Mouse (Mus musculus) liver, embryonic 15.5 days (tissue): Measurements from ENCODE around the gene Gm37240. TPM values are rescaled to one million over a fixed set of nuclear protein-coding genes. Genes with fewer than 3 reads are reported as not detected.

Experiments
- ATAC-seq: fragments of 200-750 bp; cut with Nextera tagmentation; 2 replicates; pipeline ENCODE4 v1.8.0; 2017; ENCODE audit warnings: moderate number of reproducible peaks, mild to moderate bottlenecking, moderate library complexity; ENCODE audit not compliant: insufficient read depth
- H3K27ac ChIP-seq: fragments of 300-500 bp; sonication (generic); replicated peaks from 2 replicates; pipeline ENCODE4 v1.5.1; 2015; ENCODE audit warnings: mild to moderate bottlenecking, inconsistent platforms
- H3K27me3 ChIP-seq: fragments of 300-500 bp; sonication (generic); 2 replicates; pipeline ENCODE4 v1.6.1; 2015; ENCODE audit warnings: mild to moderate bottlenecking, inconsistent platforms
- H3K36me3 ChIP-seq: fragments of 300-500 bp; sonication (generic); replicated peaks from 2 replicates; pipeline ENCODE4 v1.6.1; 2015; ENCODE audit warnings: moderate library complexity, mild to moderate bottlenecking, inconsistent platforms
- H3K4me1 ChIP-seq: fragments of 300-500 bp; sonication (generic); replicated peaks from 2 replicates; pipeline ENCODE4 v1.6.1; 2015; ENCODE audit warnings: inconsistent platforms
- H3K4me2 ChIP-seq: fragments of 300-500 bp; sonication (generic); 2 replicates; pipeline ENCODE4 v1.6.1; 2015; ENCODE audit warnings: moderate library complexity, mild to moderate bottlenecking, inconsistent platforms
- H3K4me3 ChIP-seq: fragments of 300-500 bp; sonication (generic); replicated peaks from 2 replicates; pipeline ENCODE4 v1.5.1; 2015; ENCODE audit warnings: mild to moderate bottlenecking, inconsistent platforms
- H3K9ac ChIP-seq: fragments of 300-500 bp; sonication (generic); 2 replicates; pipeline ENCODE4 v1.6.1; 2015; ENCODE audit warnings: moderate library complexity, mild to moderate bottlenecking, inconsistent platforms
- H3K9me3 ChIP-seq: fragments of 300-500 bp; sonication (generic); replicated peaks from 2 replicates; pipeline ENCODE4 v1.6.1; 2016; ENCODE audit warnings: inconsistent platforms
- WGBS: fragments of 180-500 bp; shearing (Covaris S2); methylation state at CpG from one replicate; pipeline ENCODE4 v1.1.7; 2015; ENCODE audit warnings: mixed read lengths; ENCODE audit not compliant: insufficient replicate concordance; 5-methylcytosine and 5-hydroxymethylcytosine counted together
- polyA plus RNA-seq: library from polyadenylated mRNA; unstranded; fragments of >200 nt; fragmentation: Nextera tagmentation; extraction: Ambion mirVana; gene quantifications from 2 replicates; pipeline ENCODE4 v1.2.1, GENCODE M21; 2015

The Gm37240 gene
- polyA plus RNA-seq, 1 experiment from 2014 or later = 0.24 TPM

DNA sequence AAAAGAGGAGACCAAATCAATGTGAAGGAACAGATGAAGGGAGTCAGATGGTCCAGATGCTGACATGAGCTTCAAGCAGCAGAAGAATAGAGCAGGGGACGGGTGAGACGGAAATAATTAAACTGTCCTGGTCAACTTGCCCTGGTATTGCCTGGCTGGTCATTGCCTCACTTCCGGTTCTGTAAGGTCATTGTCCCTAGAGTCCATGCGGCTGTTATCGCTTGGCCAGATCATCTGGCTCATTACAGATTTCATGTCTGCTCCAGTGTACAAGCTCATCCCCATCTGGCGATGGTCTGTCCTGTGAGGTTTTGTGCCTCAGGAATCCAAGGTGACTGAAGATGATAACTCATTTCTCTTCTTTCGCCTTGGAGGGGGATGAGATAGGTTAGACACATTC lies 827.2 kb downstream of the Gm37240 start:
- no peak overlapping the region for H3K4me2 ChIP-seq
- H3K9me3 ChIP-seq = no peaks in the 10 kb centered on the region
- no peak for ATAC-seq
- H3K9ac ChIP-seq = no peak overlapping the region
- no peak overlapping the region for H3K4me3 ChIP-seq
- no peaks in the 10 kb centered on the region for H3K4me1 ChIP-seq
- no peaks in the 10 kb centered on the region for H3K36me3 ChIP-seq
- H3K27me3 ChIP-seq = no peaks in the 10 kb centered on the region
- H3K27ac ChIP-seq = no peak overlapping the region
- 61% methylated on average over 7 of the region's 7 CpGs for WGBS

DNA sequence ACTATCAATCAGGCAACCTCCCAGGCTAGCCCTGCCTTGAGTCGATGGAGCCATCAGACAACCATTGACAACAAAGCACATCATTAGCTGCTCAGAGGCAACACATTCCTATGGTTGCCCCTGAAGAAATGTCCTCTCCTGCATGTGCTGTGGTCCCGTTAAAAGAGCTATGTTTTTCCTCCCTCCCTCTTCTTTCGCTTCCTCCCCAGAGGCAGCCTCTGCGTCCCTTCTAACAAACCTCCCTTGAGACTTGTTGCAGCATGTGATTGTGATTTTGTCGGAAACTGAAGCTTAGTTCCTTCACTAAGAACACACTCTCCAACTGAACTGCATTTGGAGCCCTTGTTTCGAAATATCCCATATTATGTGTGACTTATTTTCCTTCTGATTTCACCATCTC lies 830.1 kb downstream of the Gm37240 start:
- no peak overlapping the region for H3K4me3 ChIP-seq
- H3K9me3 ChIP-seq = no peaks in the 10 kb centered on the region
- H3K4me2 ChIP-seq = no peak overlapping the region
- no peak overlapping the region for H3K27ac ChIP-seq
- 47% methylated on average over 6 of the region's 6 CpGs for WGBS
- no peaks in the 10 kb centered on the region for H3K27me3 ChIP-seq
- no peak overlapping the region for H3K9ac ChIP-seq
- ATAC-seq = no peak
- no peaks in the 10 kb centered on the region for H3K4me1 ChIP-seq
- H3K36me3 ChIP-seq = no peaks in the 10 kb centered on the region

DNA sequence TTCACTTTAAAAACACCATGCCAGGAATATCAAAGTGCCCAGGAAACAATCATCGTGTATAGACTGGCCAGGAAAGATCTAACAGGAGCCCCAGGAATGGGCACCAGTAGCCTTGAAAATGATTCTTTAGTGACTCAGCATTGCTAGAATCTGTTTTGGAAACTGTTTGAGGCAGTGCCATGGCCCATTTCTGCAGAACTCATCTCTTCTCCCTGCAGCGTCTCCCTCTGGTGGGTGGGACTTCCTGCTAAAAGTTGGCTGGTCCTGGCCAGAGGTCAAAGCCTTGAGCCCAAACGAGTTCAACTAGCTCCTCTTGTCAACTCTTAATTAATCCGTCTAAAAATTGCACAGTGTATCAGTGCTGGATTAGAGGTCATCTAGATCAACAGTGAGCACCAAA lies 833.8 kb downstream of the Gm37240 start:
- no peak for ATAC-seq
- H3K4me3 ChIP-seq = no peak overlapping the region
- H3K4me2 ChIP-seq = no peak overlapping the region
- no peaks in the 10 kb centered on the region for H3K4me1 ChIP-seq
- H3K27ac ChIP-seq = no peak overlapping the region
- H3K9me3 ChIP-seq = no peaks in the 10 kb centered on the region
- no peaks in the 10 kb centered on the region for H3K36me3 ChIP-seq
- WGBS = 52% methylated on average over 4 of the region's 4 CpGs
- no peaks in the 10 kb centered on the region for H3K27me3 ChIP-seq
- H3K9ac ChIP-seq = no peak overlapping the region

- no peak for ATAC-seq
- Histone ChIP-seq H3K36me3 (no peaks in the 10 kb centered on the region), H3K9ac (no peak overlapping the region), H3K4me3 (no peak overlapping the region), H3K27ac (no peak overlapping the region), H3K27me3 (no peaks in the 10 kb centered on the region), H3K9me3 (no peaks in the 10 kb centered on the region), H3K4me2 (no peak overlapping the region), H3K4me1 (no peaks in the 10 kb centered on the region)
- WGBS = 39% methylated on average over 1 of the region's 1 CpGs
These were observed 835.1 kb downstream of the Gm37240 start for GRCm38 (mm10) chr3:85052196-85052595.

DNA sequence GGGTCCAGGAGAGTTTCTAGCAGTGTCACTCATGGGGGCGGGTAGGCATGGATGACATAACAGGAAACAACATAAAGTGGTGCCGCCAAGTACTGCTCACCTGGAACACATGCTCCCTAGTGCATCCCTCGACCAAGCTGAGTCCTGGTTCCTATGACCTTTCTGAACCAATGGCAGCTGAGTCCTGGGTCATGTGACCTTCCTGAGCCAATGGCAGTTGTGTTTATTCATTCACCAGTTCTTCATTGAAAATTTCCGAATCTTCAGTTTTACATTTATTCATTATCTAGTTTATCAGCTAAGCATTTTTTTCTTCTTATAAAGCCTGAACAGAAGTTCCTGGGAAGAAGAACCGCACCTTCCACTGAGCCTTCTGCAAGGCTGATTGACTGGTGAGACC lies 838.7 kb downstream of the Gm37240 start:
- ATAC-seq = no peak
- Histone ChIP-seq H3K4me1 (no peaks in the 10 kb centered on the region), H3K36me3 (no peaks in the 10 kb centered on the region), H3K9me3 (no peaks in the 10 kb centered on the region), H3K4me3 (no peak overlapping the region), H3K27ac (no peak overlapping the region), H3K27me3 (no peaks in the 10 kb centered on the region), H3K9ac (no peak overlapping the region), H3K4me2 (no peak overlapping the region)
- 71% methylated on average over 5 of the region's 5 CpGs for WGBS

- Histone ChIP-seq H3K36me3 (no peaks in the 10 kb centered on the region), H3K4me1 (no peaks in the 10 kb centered on the region), H3K27me3 (no peaks in the 10 kb centered on the region), H3K4me2 (no peak overlapping the region), H3K9me3 (no peaks in the 10 kb centered on the region), H3K4me3 (no peak overlapping the region), H3K27ac (no peak overlapping the region), H3K9ac (no peak overlapping the region)
- no peak for ATAC-seq
- WGBS = 79% methylated on average over 8 of the region's 8 CpGs
These were observed 843.6 kb downstream of the Gm37240 start for GRCm38 (mm10) chr3:85043679-85044218.

GRCm38 (mm10) chr3:85042126-85042525 lies 845.2 kb downstream of the Gm37240 start:
- no peaks in the 10 kb centered on the region for H3K9me3 ChIP-seq
- H3K4me1 ChIP-seq = no peaks in the 10 kb centered on the region
- H3K27ac ChIP-seq = no peak overlapping the region
- WGBS = 73% methylated on average over 4 of the region's 4 CpGs
- no peaks in the 10 kb centered on the region for H3K27me3 ChIP-seq
- H3K9ac ChIP-seq = no peak overlapping the region
- no peak overlapping the region for H3K4me3 ChIP-seq
- no peaks in the 10 kb centered on the region for H3K36me3 ChIP-seq
- ATAC-seq = no peak
- no peak overlapping the region for H3K4me2 ChIP-seq

GRCm38 (mm10) chr3:85029141-85029540 lies 858.2 kb downstream of the Gm37240 start:
- Histone ChIP-seq H3K4me2 (no peak overlapping the region), H3K9me3 (no peaks in the 10 kb centered on the region), H3K9ac (no peak overlapping the region), H3K27ac (no peak overlapping the region), H3K27me3 (no peaks in the 10 kb centered on the region), H3K4me3 (no peak overlapping the region), H3K4me1 (no peaks in the 10 kb centered on the region), H3K36me3 (no peaks in the 10 kb centered on the region)
- 45% methylated on average over 1 of the region's 1 CpGs for WGBS
- ATAC-seq = no peak

- WGBS = 36% methylated on average over 6 of the region's 6 CpGs
These were observed 862.3 kb downstream of the Gm37240 start for GRCm38 (mm10) chr3:85024817-85025705.

DNA sequence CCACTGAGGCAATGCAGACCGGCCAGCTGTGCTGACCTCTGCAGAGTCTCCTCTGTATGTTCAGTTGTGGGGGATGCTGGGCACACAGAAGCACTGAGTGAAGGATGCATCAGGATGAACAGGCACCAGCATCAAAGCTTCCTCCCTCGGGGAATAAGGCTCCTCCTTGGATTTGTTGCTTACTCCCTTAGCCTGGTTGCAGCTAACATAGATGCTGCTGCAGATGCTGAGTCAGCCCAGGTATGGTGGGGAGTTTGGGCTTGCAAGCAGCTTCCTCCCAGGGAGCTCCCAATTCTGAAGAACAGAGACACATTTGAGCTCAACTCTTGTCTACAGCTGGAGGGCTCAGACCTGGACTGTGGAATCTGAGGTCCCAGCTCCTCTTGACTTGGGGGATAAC lies 863.1 kb downstream of the Gm37240 start:
- no peaks in the 10 kb centered on the region for H3K4me1 ChIP-seq
- no peaks in the 10 kb centered on the region for H3K9me3 ChIP-seq
- no peak overlapping the region for H3K4me3 ChIP-seq
- no peaks in the 10 kb centered on the region for H3K36me3 ChIP-seq
- no peak overlapping the region for H3K4me2 ChIP-seq
- no peak overlapping the region for H3K9ac ChIP-seq
- WGBS = 44% methylated on average over 2 of the region's 2 CpGs
- H3K27me3 ChIP-seq = no peaks in the 10 kb centered on the region
- ATAC-seq = no peak
- H3K27ac ChIP-seq = no peak overlapping the region

More at GRCm38 (mm10) chr3:85024817-85025705, 862.3 kb downstream of the Gm37240 start:
- no peaks in the 10 kb centered on the region for H3K4me1 ChIP-seq
- ATAC-seq = no peak
- H3K9me3 ChIP-seq = no peaks in the 10 kb centered on the region
- no peaks in the 10 kb centered on the region for H3K36me3 ChIP-seq
- H3K9ac ChIP-seq = no peak overlapping the region
- no peak overlapping the region for H3K4me3 ChIP-seq
- no peak overlapping the region for H3K4me2 ChIP-seq
- H3K27ac ChIP-seq = no peak overlapping the region
- H3K27me3 ChIP-seq = no peaks in the 10 kb centered on the region

- WGBS = 54% methylated on average over 11 of the region's 11 CpGs
- H3K4me1 ChIP-seq = no peaks in the 10 kb centered on the region
These were observed 864.5 kb downstream of the Gm37240 start for GRCm38 (mm10) chr3:85022800-85023199.

More at GRCm38 (mm10) chr3:85022800-85023199, 864.5 kb downstream of the Gm37240 start:
- Histone ChIP-seq H3K4me3 (no peak overlapping the region), H3K27me3 (no peaks in the 10 kb centered on the region), H3K9me3 (no peaks in the 10 kb centered on the region), H3K9ac (no peak overlapping the region), H3K4me2 (no peak overlapping the region), H3K27ac (no peak overlapping the region), H3K36me3 (no peaks in the 10 kb centered on the region)
- no peak for ATAC-seq
